Mouse (Mus musculus) MEL (cell line): ENCODE measurements around the gene Etfdh.

Experiments
- CHD1 ChIP-seq: IDR thresholded peaks from 2 replicates; pipeline ENCODE4 v1.6.1; 2012; ENCODE audit warnings: low read depth, mild to moderate bottlenecking, inconsistent platforms, low read length, improper control_type of control experiment
- CTCF ChIP-seq, 3 experiments: IDR thresholded peaks in 2 of 3; conservative IDR thresholded peaks in 1 of 3; 2 replicates each; pipeline ENCODE4 v1.5.1; 2011 to 2012; ENCODE audit warnings: low read length in 3 of 3, low read depth in 2 of 3, mild to moderate bottlenecking in 2 of 3, improper control_type of control experiment in 1 of 3, inconsistent platforms in 1 of 3, mixed read lengths in 1 of 3, moderate library complexity in 1 of 3; ENCODE audit not compliant: control insufficient read depth in 1 of 3, insufficient read depth in 1 of 3, poor library complexity in 1 of 3, severe bottlenecking in 1 of 3
- ETS1 ChIP-seq: IDR thresholded peaks from 2 replicates; pipeline ENCODE4 v1.6.1; 2012; ENCODE audit warnings: low read depth, mild to moderate bottlenecking, inconsistent platforms, low read length, improper control_type of control experiment, moderate library complexity
- MYC ChIP-seq: IDR thresholded peaks from 2 replicates; pipeline ENCODE4 v1.6.1; 2011; ENCODE audit warnings: low read depth, mild to moderate bottlenecking, low read length, improper control_type of control experiment, moderate library complexity
- NELFE ChIP-seq: IDR thresholded peaks from 2 replicates; pipeline ENCODE4 v1.6.1; 2011; ENCODE audit warnings: low read depth, low read length, improper control_type of control experiment
- POLR2A ChIP-seq, 2 experiments: IDR thresholded peaks; 2 replicates each; pipeline ENCODE4 v1.6.1; 2011 to 2012; ENCODE audit warnings: low read length in 2 of 2, mild to moderate bottlenecking in 2 of 2, control low read depth in 1 of 2, improper control_type of control experiment in 1 of 2, low read depth in 1 of 2, moderate library complexity in 1 of 2; ENCODE audit not compliant: control insufficient read depth in 1 of 2, insufficient read depth in 1 of 2, poor library complexity in 1 of 2
- SIN3A ChIP-seq: IDR thresholded peaks from 2 replicates; pipeline ENCODE4 v1.6.1; 2012; ENCODE audit warnings: low read length, improper control_type of control experiment, inconsistent platforms
- SMC3 ChIP-seq: IDR thresholded peaks from 2 replicates; pipeline ENCODE4 v1.6.1; 2011; ENCODE audit warnings: low read depth, low read length, improper control_type of control experiment
- TAL1 ChIP-seq: IDR thresholded peaks from 2 replicates; pipeline ENCODE4 v1.6.1; 2012; ENCODE audit warnings: mild to moderate bottlenecking, inconsistent platforms, low read length, moderate library complexity, mixed read lengths
- USF1 ChIP-seq: IDR thresholded peaks from 2 replicates; pipeline ENCODE4 v1.6.1; 2014; ENCODE audit warnings: low read depth, mild to moderate bottlenecking, inconsistent platforms, low read length, improper control_type of control experiment, moderate library complexity
- ZKSCAN1 ChIP-seq: IDR thresholded peaks from 2 replicates; pipeline ENCODE4 v1.6.1; 2012; ENCODE audit warnings: low read depth, mild to moderate bottlenecking, inconsistent platforms, low read length, improper control_type of control experiment, moderate library complexity
- ZMIZ1 ChIP-seq: IDR thresholded peaks from 2 replicates; pipeline ENCODE4 v1.6.1; 2012; ENCODE audit warnings: low read depth, mild to moderate bottlenecking, inconsistent platforms, low read length, improper control_type of control experiment, moderate library complexity

DNA sequence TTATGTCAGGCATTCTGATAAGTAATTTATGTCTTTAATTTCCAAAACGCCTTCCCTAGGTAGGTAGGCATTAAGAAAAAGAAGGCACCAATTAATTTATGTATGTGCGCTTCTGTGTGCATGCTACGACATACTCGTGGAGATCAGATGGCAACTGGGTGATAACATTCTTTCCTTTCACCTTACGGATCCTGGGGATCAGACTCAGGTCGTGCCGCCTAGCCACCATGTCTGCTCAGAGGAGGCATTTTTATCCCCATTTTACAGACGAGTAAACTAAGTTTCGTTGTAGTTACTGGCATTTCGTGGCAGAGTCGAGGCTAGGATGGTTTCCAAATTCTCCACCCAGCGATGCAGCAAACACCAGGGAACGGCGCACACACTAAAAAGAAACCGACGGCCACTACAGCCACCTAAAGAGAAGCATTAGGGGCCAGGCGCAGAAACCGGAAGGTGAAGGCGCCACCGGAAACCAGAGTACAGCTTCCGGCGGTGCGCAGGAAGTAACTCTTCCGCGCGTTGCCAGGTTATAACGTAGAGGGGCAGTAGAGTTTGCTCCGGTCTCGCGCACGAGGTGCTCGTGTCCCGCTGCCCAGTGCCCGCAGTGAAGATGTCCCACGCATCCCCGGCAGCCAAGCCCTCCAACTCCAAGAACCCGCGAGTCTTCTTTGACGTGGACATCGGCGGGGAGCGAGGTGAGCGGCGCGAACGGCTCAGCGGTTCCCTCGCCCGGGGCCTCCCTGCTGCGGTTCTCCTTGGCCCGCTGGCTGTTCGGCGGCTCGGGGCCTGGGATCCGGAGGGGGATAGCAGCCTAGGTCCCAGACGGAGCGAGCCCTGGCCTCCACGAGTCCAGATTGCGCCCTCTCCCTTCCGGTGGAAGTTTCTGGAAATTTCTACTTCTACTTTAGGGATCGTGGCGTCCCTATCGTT lies 38.2 kb downstream of the Etfdh start, which contains the start of gene Ppid:
- TF ChIP-seq CTCF (IDR thresholded peaks at IDR 0.05 in 2 of 3, conservative IDR thresholded peaks at IDR 0.05 in 1 of 3; ENCODE audit: control insufficient read depth in 1 of 3, insufficient read depth in 1 of 3, low read depth in 2 of 3, low read length in 3 of 3, poor library complexity in 1 of 3, severe bottlenecking in 1 of 3): no peak
- no peak for TF ChIP-seq USF1
- 0 out of 2 replicates have a peak, but pooled peaks have one; percentile 24 for TF ChIP-seq ETS1
- TF ChIP-seq MYC: peak; percentile 86
- TF ChIP-seq CHD1: no peak
- peak; percentile 82 for TF ChIP-seq ZMIZ1
- peak; percentile 90 to 99 for TF ChIP-seq POLR2A (IDR thresholded peaks at IDR 0.05; ENCODE audit: control insufficient read depth in 1 of 2, insufficient read depth in 1 of 2, low read depth in 1 of 2, low read length in 2 of 2, poor library complexity in 1 of 2)
- peak; percentile 86 for TF ChIP-seq SIN3A
- TF ChIP-seq ZKSCAN1: no peak
- no peak for TF ChIP-seq SMC3
- no peak for TF ChIP-seq TAL1
- peak; percentile 97 for TF ChIP-seq NELFE
